Mouse (Mus musculus): ENCODE results near the gene Ap3d1. TPM values are rescaled to one million over a fixed set of nuclear protein-coding genes. Genes with fewer than 3 reads are reported as not detected.

Ap3d1 gene
- total and polyA plus RNA-seq, 2 experiments from 2014 or later: 87.7 to 176 TPM

GRCm38 (mm10) chr10:80773816-80774215, 31.8 kb upstream of the Ap3d1 start:
- no peak overlapping the region for H3K4me3 ChIP-seq (ENCODE audit: low read depth, low read length)
- no peaks in the 10 kb centered on the region for H3K27me3 ChIP-seq (ENCODE audit: insufficient read depth, low read length)
- peak overlapping the region; percentile 85 for H3K27ac ChIP-seq (ENCODE audit: low read depth, low read length)
- H3K4me2 ChIP-seq (ENCODE audit: low read depth): no peak overlapping the region
- H3K36me3 ChIP-seq (ENCODE audit: insufficient read depth): peaks cover 95% of the 10 kb centered on the region
- TF ChIP-seq CTCF (IDR thresholded peaks at IDR 0.05; ENCODE audit: low read depth): no peak
- peak overlapping the region; percentile 22; the same call in 1 of the 2 replicates for H3K9ac ChIP-seq
- peaks cover 6% of the 10 kb centered on the region; the same call in 1 of the 2 replicates for H3K4me1 ChIP-seq (ENCODE audit: insufficient read depth)
- WGBS: 89% methylated on average over 5 of the region's 5 CpGs
- H3K9me3 ChIP-seq (ENCODE audit: low read length): no peaks in the 10 kb centered on the region
- ATAC-seq (no peak), DNase-seq (no peak)

GRCm38 (mm10) chr10:80768365-80768764, 26.3 kb upstream of the Ap3d1 start:
- Histone ChIP-seq H3K4me2 (ENCODE audit: low read depth) (no peak overlapping the region), H3K9me3 (ENCODE audit: low read length) (no peaks in the 10 kb centered on the region), H3K4me1 (ENCODE audit: insufficient read depth) (no peaks in the 10 kb centered on the region), H3K4me3 (ENCODE audit: low read depth, low read length) (no peak overlapping the region), H3K9ac (no peak overlapping the region), H3K27me3 (ENCODE audit: insufficient read depth, low read length) (no peaks in the 10 kb centered on the region), H3K27ac (ENCODE audit: low read depth, low read length) (no peak overlapping the region), H3K36me3 (ENCODE audit: insufficient read depth) (peaks cover 77% of the 10 kb centered on the region)
- no peak for ATAC-seq
- no peak for TF ChIP-seq CTCF (IDR thresholded peaks at IDR 0.05; ENCODE audit: low read depth)
- WGBS: 93% methylated on average over 6 of the region's 6 CpGs
- no peak for DNase-seq

GRCm38 (mm10) chr10:80766161-80766815, 24.2 kb upstream of the Ap3d1 start:
- H3K27ac ChIP-seq (ENCODE audit: low read depth, low read length): no peak overlapping the region
- DNase-seq: no peak
- ATAC-seq: no peak
- H3K27me3 ChIP-seq (ENCODE audit: insufficient read depth, low read length): no peaks in the 10 kb centered on the region
- no peak overlapping the region for H3K9ac ChIP-seq
- no peak for TF ChIP-seq CTCF (IDR thresholded peaks at IDR 0.05; ENCODE audit: low read depth)
- H3K4me2 ChIP-seq (ENCODE audit: low read depth): no peak overlapping the region
- no peak overlapping the region for H3K4me3 ChIP-seq (ENCODE audit: low read depth, low read length)
- no peaks in the 10 kb centered on the region for H3K9me3 ChIP-seq (ENCODE audit: low read length)
- H3K4me1 ChIP-seq (ENCODE audit: insufficient read depth): no peaks in the 10 kb centered on the region; the same call in 1 of the 2 replicates
- H3K36me3 ChIP-seq (ENCODE audit: insufficient read depth): peaks cover 58% of the 10 kb centered on the region
- WGBS: 84% methylated on average over 10 of the region's 10 CpGs

- peaks cover 53% of the 10 kb centered on the region for H3K36me3 ChIP-seq (ENCODE audit: insufficient read depth)
- no peaks in the 10 kb centered on the region; the same call in 1 of the 2 replicates for H3K4me1 ChIP-seq (ENCODE audit: insufficient read depth)
- no peak overlapping the region for H3K27ac ChIP-seq (ENCODE audit: low read depth, low read length)
- ATAC-seq: no peak
- no peak for DNase-seq
- WGBS: 84% methylated on average over 2 of the region's 2 CpGs
- H3K9me3 ChIP-seq (ENCODE audit: low read length): no peaks in the 10 kb centered on the region
- no peak overlapping the region for H3K4me2 ChIP-seq (ENCODE audit: low read depth)
- H3K9ac ChIP-seq: no peak overlapping the region
- H3K27me3 ChIP-seq (ENCODE audit: insufficient read depth, low read length): no peaks in the 10 kb centered on the region
- H3K4me3 ChIP-seq (ENCODE audit: low read depth, low read length): no peak overlapping the region
- TF ChIP-seq CTCF (IDR thresholded peaks at IDR 0.05; ENCODE audit: low read depth): no peak
Observed at GRCm38 (mm10) chr10:80765746-80766145, 23.7 kb upstream of the Ap3d1 start.

- Histone ChIP-seq H3K4me3 (ENCODE audit: low read depth, low read length) (no peak overlapping the region), H3K27ac (ENCODE audit: low read depth, low read length) (no peak overlapping the region), H3K4me2 (ENCODE audit: low read depth) (no peak overlapping the region), H3K4me1 (ENCODE audit: insufficient read depth) (no peaks in the 10 kb centered on the region; the same call in 1 of the 2 replicates), H3K9me3 (ENCODE audit: low read length) (no peaks in the 10 kb centered on the region), H3K27me3 (ENCODE audit: insufficient read depth, low read length) (no peaks in the 10 kb centered on the region), H3K36me3 (ENCODE audit: insufficient read depth) (peaks cover 34% of the 10 kb centered on the region), H3K9ac (no peak overlapping the region)
- DNase-seq: no peak
- ATAC-seq: no peak
- WGBS: 95% methylated on average over 2 of the region's 2 CpGs
- no peak for TF ChIP-seq CTCF (IDR thresholded peaks at IDR 0.05; ENCODE audit: low read depth)
Observed at GRCm38 (mm10) chr10:80763502-80763901, 21.4 kb upstream of the Ap3d1 start.

- no peak overlapping the region for H3K4me3 ChIP-seq (ENCODE audit: low read depth, low read length)
- no peak for ATAC-seq
- TF ChIP-seq CTCF (IDR thresholded peaks at IDR 0.05; ENCODE audit: low read depth): no peak
- H3K4me2 ChIP-seq (ENCODE audit: low read depth): no peak overlapping the region
- WGBS: 72% methylated on average over 3 of the region's 3 CpGs
- H3K4me1 ChIP-seq (ENCODE audit: insufficient read depth): peaks cover 9% of the 10 kb centered on the region
- no peaks in the 10 kb centered on the region for H3K27me3 ChIP-seq (ENCODE audit: insufficient read depth, low read length)
- H3K27ac ChIP-seq (ENCODE audit: low read depth, low read length): no peak overlapping the region
- no peak overlapping the region for H3K9ac ChIP-seq
- DNase-seq: no peak
- H3K9me3 ChIP-seq (ENCODE audit: low read length): no peaks in the 10 kb centered on the region
- peaks cover 19% of the 10 kb centered on the region for H3K36me3 ChIP-seq (ENCODE audit: insufficient read depth)
Observed at GRCm38 (mm10) chr10:80761821-80762220, 19.8 kb upstream of the Ap3d1 start.

- ATAC-seq (no peak), DNase-seq (no peak)
- no peak for TF ChIP-seq CTCF (IDR thresholded peaks at IDR 0.05; ENCODE audit: low read depth)
- H3K27me3 ChIP-seq (ENCODE audit: insufficient read depth, low read length): no peaks in the 10 kb centered on the region
- no peak overlapping the region for H3K9ac ChIP-seq
- peaks cover 17% of the 10 kb centered on the region for H3K4me1 ChIP-seq (ENCODE audit: insufficient read depth)
- H3K9me3 ChIP-seq (ENCODE audit: low read length): no peaks in the 10 kb centered on the region
- no peak overlapping the region for H3K27ac ChIP-seq (ENCODE audit: low read depth, low read length)
- peaks cover 10% of the 10 kb centered on the region; the same call in 1 of the 2 replicates for H3K36me3 ChIP-seq (ENCODE audit: insufficient read depth)
- no peak overlapping the region for H3K4me2 ChIP-seq (ENCODE audit: low read depth)
- 82% methylated on average over 4 of the region's 4 CpGs for WGBS
- no peak overlapping the region for H3K4me3 ChIP-seq (ENCODE audit: low read depth, low read length)
Observed at GRCm38 (mm10) chr10:80760596-80761524, 18.8 kb upstream of the Ap3d1 start.

Data from forebrain, postnatal 0 days (tissue).